8 mouse cellular contexts compared by ENCODE assay signal in genomic region chr1:43264407-43264889, GRCm38 (mm10).
A peak's percentile ranks its signal among the peaks of the same experiment; 100 is the strongest.
DNase-seq lines count a peak whose midpoint lies in the region; ATAC-seq lines count a peak whose summit lies in the region.

No protein-coding gene starts in this region.

- DNase-seq in adipocyte (ENCODE audit: low spot score): peak; percentile 86
- peak; percentile 65 for DNase-seq in embryo, embryonic 10 days (ENCODE audit: low spot score)
- peak; percentile 56 to 65 for DNase-seq in gastrocnemius, postnatal 4 days (ENCODE audit: low spot score in 2 of 2)
- peak; percentile 87 to 92 for DNase-seq in left cerebral cortex, postnatal 14 days (ENCODE audit: low spot score in 2 of 2)
- DNase-seq in midbrain, embryonic 11.5 days (ENCODE audit: low spot score, missing footprints): peak; percentile 97
- peak; percentile 44 for DNase-seq in skeletal muscle tissue, adult 2 months (ENCODE audit: low read depth, low spot score)

- no peak overlapping the region for H3K27ac ChIP-seq in intestine, embryonic 16.5 days (ENCODE audit: low read length)
- no peak overlapping the region for H3K27ac ChIP-seq in midbrain, embryonic 11.5 days (ENCODE audit: low read depth, low read length)

- peak; percentile 64 for ATAC-seq in intestine, embryonic 16.5 days
- peak; percentile 74 for ATAC-seq in midbrain, embryonic 11.5 days (ENCODE audit: low FRiP score)
- ATAC-seq in erythroid progenitor cell, adult 5-6 weeks (replicated peaks; ENCODE audit: low FRiP score, poor library complexity, severe bottlenecking): no peak

- H3K9ac ChIP-seq in intestine, embryonic 16.5 days (ENCODE audit: low read depth, low read length): no peak overlapping the region
- H3K9ac ChIP-seq in midbrain, embryonic 11.5 days (ENCODE audit: low read length): no peak overlapping the region

- no peaks in the 10 kb centered on the region for H3K9me3 ChIP-seq in intestine, embryonic 16.5 days (ENCODE audit: control insufficient read depth, low read length)
- no peaks in the 10 kb centered on the region for H3K9me3 ChIP-seq in midbrain, embryonic 11.5 days (ENCODE audit: control insufficient read depth, low read length)

- H3K4me2 ChIP-seq in intestine, embryonic 16.5 days (ENCODE audit: low read depth, low read length): no peak overlapping the region
- H3K4me2 ChIP-seq in midbrain, embryonic 11.5 days: no peak overlapping the region

- H3K36me3 ChIP-seq in intestine, embryonic 16.5 days (ENCODE audit: control insufficient read depth, insufficient read depth, low read length): no peaks in the 10 kb centered on the region
- H3K36me3 ChIP-seq in midbrain, embryonic 11.5 days (ENCODE audit: control insufficient read depth, insufficient read depth, low read length): no peaks in the 10 kb centered on the region

- no peaks in the 10 kb centered on the region for H3K27me3 ChIP-seq in intestine, embryonic 16.5 days (replicated peaks; ENCODE audit: control insufficient read depth, insufficient read depth, low read length)
- no peaks in the 10 kb centered on the region for H3K27me3 ChIP-seq in midbrain, embryonic 11.5 days (ENCODE audit: control insufficient read depth, insufficient read depth, low read length)

- intact Hi-C loops in left cerebral cortex, postnatal 14 days (cut with DNase I): loop anchor here (1.0 kb wide), 2 partner anchors 121 to 125 kb away; no protein-coding TSS in a partner anchor

- no peak overlapping the region for H3K4me3 ChIP-seq in intestine, embryonic 16.5 days (ENCODE audit: low read length)
- no peak overlapping the region for H3K4me3 ChIP-seq in midbrain, embryonic 11.5 days (ENCODE audit: low read depth, low read length)

- 18% methylated on average over 5 of the region's 5 CpGs for WGBS in intestine, embryonic 16.5 days
- WGBS in midbrain, embryonic 11.5 days: 24% methylated on average over 5 of the region's 5 CpGs

- no peaks in the 10 kb centered on the region for H3K4me1 ChIP-seq in intestine, embryonic 16.5 days (ENCODE audit: control insufficient read depth, insufficient read depth, low read length)
- H3K4me1 ChIP-seq in midbrain, embryonic 11.5 days (ENCODE audit: control insufficient read depth, insufficient read depth, low read length): no peaks in the 10 kb centered on the region

Comparison
In these comparisons a context has a peak if more than half of its experiments do, and no peak if none do; other contexts are left out.
1. DNase-seq: peak in every context shown above with its lines; median percentile 97 in midbrain, embryonic 11.5 days; 90 in left cerebral cortex, postnatal 14 days; 86 in adipocyte; 65 in embryo, embryonic 10 days; 60 in gastrocnemius, postnatal 4 days; 44 in skeletal muscle tissue, adult 2 months.